Mouse (Mus musculus): ENCODE data around the gene Vsir. TPM values are rescaled to one million over a fixed set of nuclear protein-coding genes. Genes with fewer than 3 reads are reported as not detected.

Vsir gene
- polyA plus RNA-seq, 1 experiment from 2014 or later = 11.4 TPM

GRCm38 (mm10) chr10:60354003-60354325, 7.3 kb downstream of the Vsir start:
- no peak overlapping the region for H3K27ac ChIP-seq (replicated peaks)
- H3K9me3 ChIP-seq (replicated peaks) = no peaks in the 10 kb centered on the region
- no peak overlapping the region for H3K9ac ChIP-seq
- no peak overlapping the region for H3K4me2 ChIP-seq
- H3K36me3 ChIP-seq (replicated peaks) = peaks cover 11% of the 10 kb centered on the region; the same call in 1 of the 2 replicates
- WGBS (ENCODE audit: insufficient replicate concordance) = 76% methylated on average over 4 of the region's 4 CpGs
- no peak for ATAC-seq (ENCODE audit: insufficient read depth)
- H3K27me3 ChIP-seq = no peaks in the 10 kb centered on the region
- peaks cover 38% of the 10 kb centered on the region for H3K4me1 ChIP-seq (replicated peaks)
- no peak overlapping the region for H3K4me3 ChIP-seq (replicated peaks)

GRCm38 (mm10) chr10:60354881-60355677, 8.4 kb downstream of the Vsir start:
- Histone ChIP-seq H3K4me3 (replicated peaks) (no peak overlapping the region), H3K9ac (no peak overlapping the region), H3K4me2 (no peak overlapping the region), H3K9me3 (replicated peaks) (no peaks in the 10 kb centered on the region), H3K36me3 (replicated peaks) (peaks cover 22% of the 10 kb centered on the region), H3K4me1 (replicated peaks) (peaks cover 26% of the 10 kb centered on the region), H3K27me3 (no peaks in the 10 kb centered on the region), H3K27ac (replicated peaks) (no peak overlapping the region)
- ATAC-seq (ENCODE audit: insufficient read depth) = no peak
- WGBS (ENCODE audit: insufficient replicate concordance) = 73% methylated on average over 11 of the region's 11 CpGs

- H3K36me3 ChIP-seq (replicated peaks) = peaks cover 25% of the 10 kb centered on the region
- H3K27me3 ChIP-seq = no peaks in the 10 kb centered on the region
- H3K9ac ChIP-seq = no peak overlapping the region
- no peak overlapping the region for H3K4me2 ChIP-seq
- no peak overlapping the region for H3K27ac ChIP-seq (replicated peaks)
- WGBS (ENCODE audit: insufficient replicate concordance) = 79% methylated on average over 4 of the region's 4 CpGs
- no peak for ATAC-seq (ENCODE audit: insufficient read depth)
- no peak overlapping the region for H3K4me3 ChIP-seq (replicated peaks)
- H3K9me3 ChIP-seq (replicated peaks) = no peaks in the 10 kb centered on the region
- peaks cover 8% of the 10 kb centered on the region for H3K4me1 ChIP-seq (replicated peaks)
Measured at GRCm38 (mm10) chr10:60357441-60357840, 10.8 kb downstream of the Vsir start.

- Histone ChIP-seq H3K9me3 (replicated peaks) (no peaks in the 10 kb centered on the region), H3K27ac (replicated peaks) (no peak overlapping the region), H3K36me3 (replicated peaks) (peaks cover 25% of the 10 kb centered on the region), H3K4me1 (replicated peaks) (peaks cover 5% of the 10 kb centered on the region; the same call in 1 of the 2 replicates), H3K9ac (no peak overlapping the region), H3K4me3 (replicated peaks) (no peak overlapping the region), H3K4me2 (no peak overlapping the region), H3K27me3 (no peaks in the 10 kb centered on the region)
- no peak for ATAC-seq (ENCODE audit: insufficient read depth)
- whole genome bisulfite sequencing (ENCODE audit: insufficient replicate concordance) = 83% methylated on average over 14 of the region's 14 CpGs
Measured at GRCm38 (mm10) chr10:60357901-60358300, 11.2 kb downstream of the Vsir start.

GRCm38 (mm10) chr10:60358776-60359175, 12.1 kb downstream of the Vsir start:
- 59% methylated on average over 4 of the region's 4 CpGs for WGBS (ENCODE audit: insufficient replicate concordance)
- Histone ChIP-seq H3K27ac (replicated peaks) (no peak overlapping the region), H3K9me3 (replicated peaks) (no peaks in the 10 kb centered on the region), H3K27me3 (no peaks in the 10 kb centered on the region), H3K4me1 (replicated peaks) (0 out of 2 replicates have a peak, but pooled peaks cover 4% of the 10 kb centered on the region), H3K9ac (no peak overlapping the region), H3K4me3 (replicated peaks) (no peak overlapping the region), H3K4me2 (no peak overlapping the region), H3K36me3 (replicated peaks) (peaks cover 25% of the 10 kb centered on the region)
- no peak for ATAC-seq (ENCODE audit: insufficient read depth)

GRCm38 (mm10) chr10:60361615-60362309, 15.1 kb downstream of the Vsir start:
- 62% methylated on average over 12 of the region's 12 CpGs for WGBS (ENCODE audit: insufficient replicate concordance)
- H3K27ac ChIP-seq (replicated peaks) = no peak overlapping the region

GRCm38 (mm10) chr10:60362310-60362628, 15.6 kb downstream of the Vsir start:
- no peak for ATAC-seq (ENCODE audit: insufficient read depth)
- Histone ChIP-seq H3K4me3 (replicated peaks) (no peak overlapping the region), H3K27me3 (no peaks in the 10 kb centered on the region), H3K4me2 (no peak overlapping the region), H3K9me3 (replicated peaks) (no peaks in the 10 kb centered on the region), H3K36me3 (replicated peaks) (peaks cover 30% of the 10 kb centered on the region), H3K4me1 (replicated peaks) (peaks cover 10% of the 10 kb centered on the region; the same call in 1 of the 2 replicates), H3K27ac (replicated peaks) (no peak overlapping the region), H3K9ac (no peak overlapping the region)
- 42% methylated on average over 2 of the region's 2 CpGs for WGBS (ENCODE audit: insufficient replicate concordance)

More at GRCm38 (mm10) chr10:60361615-60362309, 15.1 kb downstream of the Vsir start:
- Histone ChIP-seq H3K36me3 (replicated peaks) (peaks cover 30% of the 10 kb centered on the region), H3K4me2 (no peak overlapping the region), H3K4me1 (replicated peaks) (peaks cover 8% of the 10 kb centered on the region; the same call in 1 of the 2 replicates), H3K9me3 (replicated peaks) (no peaks in the 10 kb centered on the region), H3K9ac (no peak overlapping the region), H3K4me3 (replicated peaks) (no peak overlapping the region), H3K27me3 (no peaks in the 10 kb centered on the region)
- no peak for ATAC-seq (ENCODE audit: insufficient read depth)

- H3K4me1 ChIP-seq (replicated peaks) = peaks cover 10% of the 10 kb centered on the region; the same call in 1 of the 2 replicates
- H3K4me2 ChIP-seq = no peak overlapping the region
- ATAC-seq (ENCODE audit: insufficient read depth) = no peak
- 59% methylated on average over 6 of the region's 6 CpGs for WGBS (ENCODE audit: insufficient replicate concordance)
- no peaks in the 10 kb centered on the region for H3K9me3 ChIP-seq (replicated peaks)
- H3K9ac ChIP-seq = no peak overlapping the region
- H3K27ac ChIP-seq (replicated peaks) = no peak overlapping the region
- H3K36me3 ChIP-seq (replicated peaks) = peaks cover 22% of the 10 kb centered on the region
- H3K4me3 ChIP-seq (replicated peaks) = no peak overlapping the region
- H3K27me3 ChIP-seq = no peaks in the 10 kb centered on the region
Measured at GRCm38 (mm10) chr10:60363426-60363825, 16.8 kb downstream of the Vsir start.

- Histone ChIP-seq H3K27ac (replicated peaks) (no peak overlapping the region; the same call in 1 of the 2 replicates), H3K9ac (no peak overlapping the region), H3K9me3 (replicated peaks) (no peaks in the 10 kb centered on the region), H3K36me3 (replicated peaks) (peaks cover 14% of the 10 kb centered on the region), H3K4me1 (replicated peaks) (peaks cover 24% of the 10 kb centered on the region), H3K4me2 (no peak overlapping the region), H3K4me3 (replicated peaks) (no peak overlapping the region), H3K27me3 (no peaks in the 10 kb centered on the region)
- WGBS (ENCODE audit: insufficient replicate concordance) = 22% methylated on average over 2 of the region's 2 CpGs
- 0 out of 2 replicates have a peak, but pooled peaks have one; percentile 5 for ATAC-seq (ENCODE audit: insufficient read depth)
Measured at GRCm38 (mm10) chr10:60367145-60367544, 20.5 kb downstream of the Vsir start.

GRCm38 (mm10) chr10:60367904-60368303, 21.3 kb downstream of the Vsir start:
- H3K27ac ChIP-seq (replicated peaks) = no peak overlapping the region; the same call in 1 of the 2 replicates
- peaks cover 24% of the 10 kb centered on the region for H3K4me1 ChIP-seq (replicated peaks)
- no peaks in the 10 kb centered on the region for H3K27me3 ChIP-seq
- no peak overlapping the region for H3K9ac ChIP-seq
- no peaks in the 10 kb centered on the region for H3K9me3 ChIP-seq (replicated peaks)
- no peak overlapping the region for H3K4me2 ChIP-seq
- no peak overlapping the region for H3K4me3 ChIP-seq (replicated peaks)
- H3K36me3 ChIP-seq (replicated peaks) = peaks cover 14% of the 10 kb centered on the region
- 17% methylated on average over 4 of the region's 4 CpGs for WGBS (ENCODE audit: insufficient replicate concordance)
- no peak for ATAC-seq (ENCODE audit: insufficient read depth)

GRCm38 (mm10) chr10:60369405-60369804, 22.8 kb downstream of the Vsir start:
- no peak for ATAC-seq (ENCODE audit: insufficient read depth)
- Histone ChIP-seq H3K9me3 (replicated peaks) (no peaks in the 10 kb centered on the region), H3K36me3 (replicated peaks) (peaks cover 14% of the 10 kb centered on the region), H3K4me2 (no peak overlapping the region), H3K27me3 (no peaks in the 10 kb centered on the region), H3K27ac (replicated peaks) (no peak overlapping the region), H3K4me1 (replicated peaks) (peaks cover 32% of the 10 kb centered on the region), H3K9ac (no peak overlapping the region), H3K4me3 (replicated peaks) (no peak overlapping the region)
- 46% methylated on average over 6 of the region's 6 CpGs for WGBS (ENCODE audit: insufficient replicate concordance)

Data from liver, embryonic 15.5 days (tissue).